Mouse (Mus musculus) Muller cell, postnatal 12 days (primary cell): Measurements from ENCODE around the gene Nme7.

Source experiments
- DNase-seq: peaks from one replicate; pipeline ENCODE4 v3.0.0-alpha.2; 2015; ENCODE audit errors: inconsistent ontology term

The Nme7 gene

GRCm38 (mm10) chr1:164303821-164304220 is at the start of gene Nme7:
Gene Nme7 (plus strand): TSS chr1:164304121.
- no peak for DNase-seq

DNA sequence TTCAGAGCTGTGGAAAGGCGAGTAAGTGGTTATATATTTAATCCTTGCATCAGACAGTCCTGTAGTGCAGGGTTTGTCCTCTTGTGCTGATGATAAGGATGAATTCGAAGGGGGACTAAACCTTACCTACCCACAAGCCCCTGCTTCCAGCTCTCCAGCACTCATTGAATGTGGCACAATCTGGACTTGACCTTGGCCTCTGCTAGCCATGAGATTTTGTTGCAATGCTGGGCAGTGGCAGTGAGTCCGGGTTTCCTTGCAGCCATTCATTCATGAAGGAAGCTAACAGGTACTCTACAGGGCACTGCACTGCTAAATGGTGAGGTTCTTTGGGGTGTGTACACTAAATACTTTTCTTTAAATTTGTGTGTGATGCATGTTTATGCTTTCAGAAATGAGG is 49.1 kb upstream of the Nme7 start:
- DNase-seq = no peak

- no peak for DNase-seq
Measured at GRCm38 (mm10) chr1:164260171-164261028, 43.5 kb upstream of the Nme7 start.

- peak; percentile 85 for DNase-seq
Measured at GRCm38 (mm10) chr1:164261553-164261952, 42.4 kb upstream of the Nme7 start.

DNA sequence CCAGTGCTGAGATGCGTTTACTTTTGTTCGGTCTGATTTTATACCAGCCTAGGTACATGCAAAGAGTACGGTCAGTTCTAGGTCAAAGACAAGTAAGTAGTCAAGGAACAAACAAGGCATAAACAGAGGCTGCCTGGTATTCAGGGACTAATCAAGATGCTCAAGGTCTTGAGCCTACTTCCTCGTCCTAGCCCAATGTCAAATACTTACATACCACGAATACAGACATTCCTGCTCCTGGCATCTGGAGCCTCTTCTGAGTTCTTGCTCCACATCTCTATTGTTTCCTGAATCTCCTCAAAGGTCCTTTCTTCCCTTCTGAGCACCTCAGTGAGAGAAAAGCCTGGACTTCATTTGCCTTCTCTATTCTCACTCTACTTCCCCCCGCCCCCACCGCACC is 33.0 kb upstream of the Nme7 start:
- no peak for DNase-seq

DNA sequence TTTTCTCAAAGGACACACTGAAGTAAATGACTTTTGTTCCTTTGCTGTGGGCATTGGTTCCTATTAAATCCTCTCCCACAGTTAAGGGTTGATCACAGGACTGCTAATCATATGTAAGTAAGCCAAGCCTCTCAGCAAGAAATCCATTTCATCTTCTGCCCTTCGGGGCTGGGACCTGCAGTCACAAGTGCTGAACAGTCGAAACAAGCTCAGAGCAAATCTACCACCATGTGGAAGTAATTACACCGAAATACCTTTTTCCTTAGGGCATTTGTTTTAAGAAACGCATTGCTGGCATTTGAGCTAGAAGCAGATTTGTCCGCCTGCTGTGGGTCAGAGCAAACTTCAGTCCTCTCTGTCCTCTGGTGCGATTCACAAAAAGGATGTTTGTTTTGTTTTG is 30.3 kb upstream of the Nme7 start:
- no peak for DNase-seq

GRCm38 (mm10) chr1:164275455-164275954 is 28.4 kb upstream of the Nme7 start, which contains the start of gene Ccdc181:
Gene Ccdc181 (plus strand): TSS chr1:164275585.
- peak; percentile 95 for DNase-seq

- DNase-seq = no peak
Measured at GRCm38 (mm10) chr1:164276552-164276951, 27.4 kb upstream of the Nme7 start.

DNA sequence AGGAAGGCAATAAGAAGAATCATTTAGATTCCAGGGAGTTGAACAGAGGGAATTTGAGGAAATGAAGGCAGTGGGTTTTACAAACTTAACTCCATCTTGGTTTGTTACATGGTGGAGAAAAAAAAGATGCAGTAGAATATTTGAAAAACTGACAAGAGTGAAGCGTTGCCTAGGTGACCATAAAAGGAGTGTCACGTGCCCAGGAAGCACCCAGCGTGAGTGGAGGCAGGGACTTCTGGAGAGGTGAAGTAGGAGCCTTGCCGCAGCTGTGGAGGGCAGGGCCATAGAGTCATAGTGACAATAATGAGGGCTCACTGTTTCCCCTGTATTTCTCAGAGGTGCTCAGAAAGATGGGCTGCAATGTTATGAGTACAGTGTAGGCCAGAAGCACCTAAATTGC is 24.6 kb upstream of the Nme7 start:
- DNase-seq = no peak

DNA sequence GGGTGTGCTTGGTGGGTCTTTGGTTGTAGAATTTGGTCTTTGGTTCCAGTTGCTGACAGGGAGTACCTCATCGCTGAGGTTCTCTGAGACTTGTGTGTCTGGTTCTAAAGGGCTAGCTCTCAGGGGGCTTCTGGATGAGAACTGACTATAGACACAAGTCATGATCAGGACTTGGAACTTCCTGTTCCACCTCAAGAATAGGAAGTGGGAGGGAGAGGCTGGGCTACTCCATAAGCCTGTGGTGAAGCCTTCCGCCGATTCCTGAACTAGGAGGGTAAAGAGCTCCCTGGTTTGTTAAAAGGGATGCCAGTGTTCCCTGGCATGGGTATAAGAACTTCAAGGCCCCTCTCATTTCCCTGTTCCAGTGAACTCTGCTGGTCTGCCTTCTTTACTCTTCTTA is 19.9 kb upstream of the Nme7 start:
- DNase-seq = no peak

GRCm38 (mm10) chr1:164287406-164287805 is 16.5 kb upstream of the Nme7 start:
- no peak for DNase-seq

GRCm38 (mm10) chr1:164292040-164292439 is 11.9 kb upstream of the Nme7 start:
- no peak for DNase-seq

- DNase-seq = no peak
Measured at GRCm38 (mm10) chr1:164294071-164294470, 9.8 kb upstream of the Nme7 start.

GRCm38 (mm10) chr1:164296473-164296872 is 7.4 kb upstream of the Nme7 start:
- no peak for DNase-seq

- no peak for DNase-seq
Measured at GRCm38 (mm10) chr1:164301949-164302348, 2.0 kb upstream of the Nme7 start.

DNA sequence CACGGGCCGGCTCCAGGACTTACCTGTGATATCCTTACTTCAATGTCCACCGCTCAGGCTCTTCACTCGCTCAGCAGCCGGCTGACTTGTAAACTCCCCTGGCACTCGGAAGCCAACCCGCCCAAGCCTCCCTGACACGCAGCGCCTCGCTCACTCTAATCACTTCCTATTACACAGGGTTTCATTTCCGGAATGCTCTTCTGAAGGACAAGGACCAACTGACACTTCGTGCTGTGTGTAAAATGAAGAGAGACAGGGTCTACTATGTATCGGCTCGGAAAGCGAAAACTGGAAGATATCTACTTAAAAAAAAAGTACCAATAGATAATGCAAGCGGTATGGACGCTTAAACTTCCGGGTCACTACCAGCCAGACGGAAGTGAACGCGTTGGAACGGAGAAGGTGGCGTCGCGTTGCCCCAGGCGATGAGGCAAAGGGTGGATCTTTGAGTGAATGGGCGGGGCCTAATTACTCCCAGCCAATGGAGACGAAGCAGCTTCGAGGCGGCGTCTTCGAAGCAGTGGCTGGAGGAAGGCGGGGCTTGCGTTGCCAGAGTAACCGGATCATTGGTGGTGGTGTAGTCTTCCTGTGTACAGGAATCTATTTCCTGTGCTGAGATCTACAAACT is 3.3 kb downstream of the Nme7 start, which contains the start of gene Blzf1:
Blzf1 (minus strand) TSS at position 366 of the 628 bp plus-strand sequence.
- peak; percentile 95 for DNase-seq

GRCm38 (mm10) chr1:164307922-164308321 is 4.0 kb downstream of the Nme7 start:
- DNase-seq = no peak

GRCm38 (mm10) chr1:164314085-164314484 is 10.2 kb downstream of the Nme7 start:
- DNase-seq = no peak

DNA sequence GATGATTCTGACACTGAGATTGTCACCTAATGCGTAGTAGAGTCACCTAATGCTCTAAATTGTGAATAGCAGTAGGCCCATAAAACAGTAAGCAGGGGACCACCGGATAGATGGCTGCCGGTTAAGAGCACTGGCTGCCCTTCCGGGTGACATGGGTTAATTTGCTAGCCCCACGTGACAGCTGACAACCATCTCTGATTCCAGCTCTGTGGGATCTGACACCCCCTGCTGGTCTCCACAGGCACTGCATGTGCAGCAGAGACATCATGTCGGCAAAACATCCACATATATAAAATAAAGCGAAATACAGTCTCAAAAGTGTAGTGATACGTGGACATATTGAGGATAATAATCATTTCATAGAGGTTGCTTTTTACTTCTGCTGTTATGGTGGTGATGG is 11.3 kb downstream of the Nme7 start:
- DNase-seq = no peak

GRCm38 (mm10) chr1:164316697-164317096 is 12.8 kb downstream of the Nme7 start:
- DNase-seq = peak; percentile 60

GRCm38 (mm10) chr1:164317261-164317660 is 13.3 kb downstream of the Nme7 start:
- no peak for DNase-seq

GRCm38 (mm10) chr1:164318474-164318873 is 14.6 kb downstream of the Nme7 start:
- no peak for DNase-seq
